Mouse (Mus musculus): ENCODE measurements around the gene Nfatc2ip. TPM values are rescaled to one million over a fixed set of nuclear protein-coding genes. Genes with fewer than 3 reads are reported as not detected.

The Nfatc2ip gene
- 1.4 and 1.5 TPM in 2 replicates for polyA plus RNA-seq (2015; fragmentation: Nextera tagmentation; extraction: Ambion mirVana)

DNA sequence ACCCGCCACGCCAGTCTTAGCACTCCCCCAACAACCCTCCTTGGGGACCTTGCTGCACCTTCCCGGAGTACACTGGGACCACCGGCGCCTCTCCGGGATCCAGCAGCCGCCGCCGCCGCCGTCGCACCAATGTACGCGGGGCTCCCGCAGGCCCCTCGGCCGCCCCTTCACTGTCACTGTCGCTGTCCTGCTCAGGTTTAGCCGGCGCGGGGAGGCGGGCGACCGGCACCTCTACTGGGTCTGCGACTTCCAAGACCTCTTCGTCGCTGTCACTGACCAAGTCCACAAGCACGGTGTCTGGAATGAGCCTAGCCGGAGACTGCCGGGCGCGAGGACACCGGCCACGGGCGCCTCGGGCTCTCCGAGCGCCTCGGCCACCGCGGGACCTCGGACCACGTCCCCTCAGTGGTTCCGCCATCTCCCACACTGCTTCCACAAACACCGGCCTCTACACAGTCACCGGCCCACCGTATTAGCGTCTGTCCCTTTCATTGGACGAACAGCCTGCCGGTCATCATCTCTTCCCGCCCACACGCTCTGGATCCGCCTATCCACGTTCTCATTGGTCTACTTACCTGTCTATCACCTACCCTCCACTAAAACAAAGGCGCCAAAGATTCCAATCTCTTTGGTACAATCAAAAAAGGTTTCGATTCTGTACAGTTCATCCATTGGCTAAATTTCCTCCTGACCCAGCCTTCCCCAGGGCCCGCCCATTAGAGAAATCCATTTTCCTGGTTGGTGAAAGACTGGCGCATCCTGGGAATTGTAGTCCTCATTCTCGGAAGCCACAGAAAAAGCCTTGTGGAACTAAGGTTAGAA is at the start of gene Nfatc2ip:
Gene Nfatc2ip (minus strand): TSS at position 440 of the 822 bp plus-strand sequence.
- peak; percentile 95 for DNase-seq
- peak within 1 kb of the TSS; percentile 99 for H3K4me3 ChIP-seq (ENCODE audit: low read depth, low read length)
- ATAC-seq = peak; percentile 99
- H3K9ac ChIP-seq (replicated peaks) = peak within 1 kb of the TSS; percentile 94
- WGBS (ENCODE audit: insufficient replicate concordance) = under 1% methylated on average over 58 of the region's 59 CpGs
- H3K27me3 ChIP-seq (ENCODE audit: insufficient read depth, low read length) = no peaks in the 10 kb centered on the region
- peak within 1 kb of the TSS; percentile 98 for H3K4me2 ChIP-seq (ENCODE audit: low read depth, low read length)
- H3K36me3 ChIP-seq (replicated peaks; ENCODE audit: insufficient read depth, low read length) = no peaks in the 10 kb centered on the region; the same call in 1 of the 2 replicates
- TF ChIP-seq EP300 (IDR thresholded peaks at IDR 0.05; ENCODE audit: low read depth) (peak; percentile 68; the same call in 1 of the 2 replicates), CTCF (IDR thresholded peaks at IDR 0.05; ENCODE audit: low read depth) (no peak)
- H3K27ac ChIP-seq (ENCODE audit: low read depth) = peak within 1 kb of the TSS; percentile 78
- H3K9me3 ChIP-seq (ENCODE audit: low read length) = no peaks in the 10 kb centered on the region
- H3K4me1 ChIP-seq (ENCODE audit: insufficient read depth) = no peaks in the 10 kb centered on the region

DNA sequence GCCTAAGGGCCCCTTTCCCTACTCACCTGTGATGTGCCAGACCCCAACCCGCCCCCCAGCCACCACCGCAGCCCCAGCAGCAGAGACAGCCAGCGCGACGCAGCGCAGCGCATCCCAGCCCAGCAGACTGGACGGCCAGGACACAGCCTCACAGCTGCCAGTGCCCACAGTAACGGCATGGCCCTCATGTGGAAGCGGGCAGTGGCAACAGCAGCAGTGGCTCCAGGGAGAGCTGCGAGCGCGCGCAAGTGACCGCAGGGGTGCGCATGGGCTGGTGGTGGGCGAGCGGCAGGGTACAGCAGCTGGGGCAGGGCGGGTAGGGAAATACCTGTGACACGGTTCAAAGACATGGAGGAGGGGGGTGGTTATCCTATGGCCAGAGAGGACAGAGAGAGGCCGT is 49.7 kb upstream of the Nfatc2ip start:
- 90% methylated on average over 21 of the region's 21 CpGs for WGBS (ENCODE audit: insufficient replicate concordance)
- ATAC-seq = no peak

DNA sequence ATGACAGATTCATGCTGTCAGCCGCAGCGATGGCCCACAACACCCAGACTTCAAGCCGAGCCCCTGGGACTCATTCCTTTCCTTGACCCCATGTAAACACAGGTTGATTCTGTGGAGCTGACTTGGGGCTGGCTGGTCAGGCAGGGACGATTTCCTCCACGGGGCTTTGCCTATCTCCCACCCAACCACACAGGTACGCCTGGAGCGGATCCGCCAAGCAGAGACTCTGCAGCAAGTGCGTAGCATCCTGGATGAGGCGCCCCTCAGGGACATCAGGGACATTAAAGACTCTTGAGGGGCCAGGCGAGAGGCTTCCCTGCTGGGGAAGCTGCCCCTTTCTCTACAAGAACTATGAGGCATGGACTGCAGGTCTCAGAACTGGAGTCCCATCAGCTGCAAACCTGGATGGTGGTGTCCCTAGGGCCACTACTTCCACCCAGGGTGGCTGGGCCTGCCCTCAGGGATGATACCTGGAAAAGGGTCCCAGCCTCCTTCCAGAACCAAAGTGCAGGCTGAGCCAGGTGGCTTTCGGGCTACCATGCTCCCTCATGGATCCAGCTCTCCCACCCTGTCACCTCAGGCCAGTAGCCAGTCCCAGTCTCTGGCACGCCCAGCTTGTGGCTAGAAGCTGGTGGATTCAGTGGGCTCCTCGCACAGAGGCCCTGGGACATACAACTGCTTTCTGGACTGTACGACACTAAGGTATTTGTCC is 48.7 kb upstream of the Nfatc2ip start:
- no peak for ATAC-seq
- WGBS (ENCODE audit: insufficient replicate concordance) = 88% methylated on average over 15 of the region's 15 CpGs
- TF ChIP-seq EP300 (IDR thresholded peaks at IDR 0.05; ENCODE audit: low read depth) (no peak), CTCF (IDR thresholded peaks at IDR 0.05; ENCODE audit: low read depth) (no peak)

More for the DNA sequence above, 49.7 kb upstream of the Nfatc2ip start:
- Histone ChIP-seq H3K9ac (replicated peaks) (no peak overlapping the region), H3K4me3 (ENCODE audit: low read depth, low read length) (no peak overlapping the region), H3K27ac (ENCODE audit: low read depth) (no peak overlapping the region), H3K36me3 (replicated peaks; ENCODE audit: insufficient read depth, low read length) (peaks cover 24% of the 10 kb centered on the region), H3K4me1 (ENCODE audit: insufficient read depth) (no peaks in the 10 kb centered on the region), H3K9me3 (ENCODE audit: low read length) (no peaks in the 10 kb centered on the region), H3K27me3 (ENCODE audit: insufficient read depth, low read length) (no peaks in the 10 kb centered on the region), H3K4me2 (ENCODE audit: low read depth, low read length) (no peak overlapping the region)
- TF ChIP-seq EP300 (IDR thresholded peaks at IDR 0.05; ENCODE audit: low read depth) (no peak), CTCF (IDR thresholded peaks at IDR 0.05; ENCODE audit: low read depth) (no peak)
- no peak for DNase-seq

DNA sequence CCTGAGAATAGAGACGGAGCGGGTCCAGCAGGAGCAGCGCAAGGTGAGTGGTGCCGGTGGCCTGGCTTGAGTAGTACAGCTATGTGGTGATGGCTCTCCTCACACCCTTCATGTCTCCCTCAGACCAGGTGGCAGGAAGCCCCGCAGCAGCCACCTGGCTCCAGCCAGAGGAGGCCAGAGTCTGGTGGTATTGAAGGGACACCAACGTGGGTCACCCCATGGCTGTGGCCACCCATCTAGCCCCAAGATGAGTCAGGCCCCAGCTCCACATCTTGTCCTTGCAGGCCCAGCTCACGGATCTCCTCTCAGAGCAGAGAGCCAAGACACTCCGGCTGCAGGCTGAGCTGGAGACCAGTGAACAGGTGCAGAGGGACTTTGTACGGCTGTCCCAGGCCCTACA is 48.0 kb upstream of the Nfatc2ip start:
- no peaks in the 10 kb centered on the region for H3K9me3 ChIP-seq (ENCODE audit: low read length)
- DNase-seq = no peak
- no peaks in the 10 kb centered on the region for H3K27me3 ChIP-seq (ENCODE audit: insufficient read depth, low read length)
- H3K9ac ChIP-seq (replicated peaks) = no peak overlapping the region
- H3K27ac ChIP-seq (ENCODE audit: low read depth) = no peak overlapping the region
- no peaks in the 10 kb centered on the region for H3K4me1 ChIP-seq (ENCODE audit: insufficient read depth)
- H3K36me3 ChIP-seq (replicated peaks; ENCODE audit: insufficient read depth, low read length) = peaks cover 26% of the 10 kb centered on the region
- no peak overlapping the region for H3K4me2 ChIP-seq (ENCODE audit: low read depth, low read length)
- 91% methylated on average over 9 of the region's 9 CpGs for WGBS (ENCODE audit: insufficient replicate concordance)
- ATAC-seq = no peak
- TF ChIP-seq CTCF (IDR thresholded peaks at IDR 0.05; ENCODE audit: low read depth) (no peak), EP300 (IDR thresholded peaks at IDR 0.05; ENCODE audit: low read depth) (no peak)
- no peak overlapping the region for H3K4me3 ChIP-seq (ENCODE audit: low read depth, low read length)

More for the DNA sequence above, 48.7 kb upstream of the Nfatc2ip start:
- DNase-seq = no peak
- no peak overlapping the region for H3K9ac ChIP-seq (replicated peaks)
- H3K27me3 ChIP-seq (ENCODE audit: insufficient read depth, low read length) = no peaks in the 10 kb centered on the region
- H3K4me1 ChIP-seq (ENCODE audit: insufficient read depth) = no peaks in the 10 kb centered on the region
- H3K4me3 ChIP-seq (ENCODE audit: low read depth, low read length) = no peak overlapping the region
- H3K9me3 ChIP-seq (ENCODE audit: low read length) = no peaks in the 10 kb centered on the region
- H3K4me2 ChIP-seq (ENCODE audit: low read depth, low read length) = no peak overlapping the region
- peaks cover 24% of the 10 kb centered on the region for H3K36me3 ChIP-seq (replicated peaks; ENCODE audit: insufficient read depth, low read length)
- no peak overlapping the region for H3K27ac ChIP-seq (ENCODE audit: low read depth)

DNA sequence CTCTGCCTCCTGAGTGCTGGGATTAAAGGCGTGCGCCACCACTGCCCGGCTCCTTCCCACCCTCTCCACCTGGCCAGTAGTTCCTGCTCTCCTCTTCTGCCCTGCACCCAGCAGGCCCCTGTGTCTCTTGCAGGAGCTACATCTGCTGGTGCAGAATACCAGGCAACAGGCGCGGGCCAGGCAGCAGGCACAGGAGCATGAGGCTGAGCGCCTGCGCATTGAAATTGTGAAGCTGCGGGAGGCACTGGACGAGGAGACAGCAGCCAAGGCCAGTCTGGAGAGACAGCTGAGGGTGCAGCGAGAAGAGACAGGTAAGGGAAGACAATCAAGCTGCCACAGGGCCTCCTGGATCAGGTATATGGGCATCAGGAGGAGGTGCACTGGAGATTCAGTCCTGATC is 47.5 kb upstream of the Nfatc2ip start:
- DNase-seq (no peak), ATAC-seq (no peak)
- Histone ChIP-seq H3K27me3 (ENCODE audit: insufficient read depth, low read length) (no peaks in the 10 kb centered on the region), H3K27ac (ENCODE audit: low read depth) (no peak overlapping the region), H3K9ac (replicated peaks) (no peak overlapping the region), H3K4me2 (ENCODE audit: low read depth, low read length) (no peak overlapping the region), H3K4me1 (ENCODE audit: insufficient read depth) (no peaks in the 10 kb centered on the region), H3K36me3 (replicated peaks; ENCODE audit: insufficient read depth, low read length) (peaks cover 26% of the 10 kb centered on the region), H3K4me3 (ENCODE audit: low read depth, low read length) (no peak overlapping the region), H3K9me3 (ENCODE audit: low read length) (no peaks in the 10 kb centered on the region)
- no peak for TF ChIP-seq EP300 (IDR thresholded peaks at IDR 0.05; ENCODE audit: low read depth)
- 88% methylated on average over 10 of the region's 10 CpGs for WGBS (ENCODE audit: insufficient replicate concordance)

DNA sequence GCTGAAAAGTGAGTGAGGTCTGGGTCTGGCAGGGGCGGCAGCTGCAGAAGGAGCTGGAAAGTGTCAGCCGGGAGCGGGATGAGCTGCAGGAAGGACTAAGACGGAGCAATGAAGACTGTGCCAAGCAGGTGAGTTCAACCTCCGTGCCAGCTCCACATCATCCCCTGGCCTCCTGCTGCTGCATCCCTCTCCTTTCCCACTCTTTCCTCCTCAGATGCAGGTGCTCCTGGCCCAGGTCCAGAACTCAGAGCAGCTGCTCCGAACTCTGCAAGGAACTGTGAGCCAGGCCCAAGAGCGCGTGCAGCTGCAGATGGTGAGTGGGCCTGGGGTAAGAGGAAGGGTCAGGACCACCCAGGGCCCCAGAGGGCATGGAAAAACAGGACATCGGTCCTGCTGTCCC is 43.6 kb upstream of the Nfatc2ip start:
- no peak overlapping the region for H3K27ac ChIP-seq (ENCODE audit: low read depth)
- DNase-seq (no peak), ATAC-seq (no peak)
- no peak overlapping the region for H3K4me2 ChIP-seq (ENCODE audit: low read depth, low read length)
- no peaks in the 10 kb centered on the region for H3K4me1 ChIP-seq (ENCODE audit: insufficient read depth)
- H3K4me3 ChIP-seq (ENCODE audit: low read depth, low read length) = no peak overlapping the region
- no peaks in the 10 kb centered on the region for H3K27me3 ChIP-seq (ENCODE audit: insufficient read depth, low read length)
- no peak overlapping the region for H3K9ac ChIP-seq (replicated peaks)
- WGBS (ENCODE audit: insufficient replicate concordance) = 83% methylated on average over 9 of the region's 9 CpGs
- TF ChIP-seq CTCF (IDR thresholded peaks at IDR 0.05; ENCODE audit: low read depth) (no peak), EP300 (IDR thresholded peaks at IDR 0.05; ENCODE audit: low read depth) (no peak)
- H3K36me3 ChIP-seq (replicated peaks; ENCODE audit: insufficient read depth, low read length) = peaks cover 18% of the 10 kb centered on the region
- no peaks in the 10 kb centered on the region for H3K9me3 ChIP-seq (ENCODE audit: low read length)

Measured in liver, postnatal 0 days (tissue).